Mouse (Mus musculus) lung, postnatal 0 days (tissue): Measurements from ENCODE around the gene Pcp4l1.

Experiments used
- CTCF ChIP-seq: IDR thresholded peaks from 2 replicates; pipeline ENCODE4 v1.5.1; 2016; ENCODE audit warnings: antibody characterized with exemption, mild to moderate bottlenecking
- EP300 ChIP-seq: IDR thresholded peaks from 2 replicates; pipeline ENCODE4 v1.6.1; 2016; ENCODE audit warnings: antibody characterized with exemption, mild to moderate bottlenecking, control low read depth

GRCm38 (mm10) chr1:171195046-171195822, 834 bp downstream of the Pcp4l1 start:
- TF ChIP-seq CTCF (no peak), EP300 (no peak)
